Mouse (Mus musculus) layer of hippocampus, adult 8-10 months (tissue): Measurements from ENCODE around the gene Bdh2. TPM values are rescaled to one million over a fixed set of nuclear protein-coding genes. Genes with fewer than 3 reads are reported as not detected.

ENCODE experiments used
- DNase-seq, 2 experiments: peaks; one replicate each; pipeline ENCODE4 v3.0.0; 2022; ENCODE audit warnings: low spot score in 2 of 2
- total RNA-seq, 4 experiments: library from RNA; stranded (reverse); gene quantifications; 2 replicates each; pipeline ENCODE4 v1.2.4; 2022

Bdh2 gene
- total RNA-seq: 1 to 10 TPM; 4.7 to 8.7 (median 6.1) TPM

DNA sequence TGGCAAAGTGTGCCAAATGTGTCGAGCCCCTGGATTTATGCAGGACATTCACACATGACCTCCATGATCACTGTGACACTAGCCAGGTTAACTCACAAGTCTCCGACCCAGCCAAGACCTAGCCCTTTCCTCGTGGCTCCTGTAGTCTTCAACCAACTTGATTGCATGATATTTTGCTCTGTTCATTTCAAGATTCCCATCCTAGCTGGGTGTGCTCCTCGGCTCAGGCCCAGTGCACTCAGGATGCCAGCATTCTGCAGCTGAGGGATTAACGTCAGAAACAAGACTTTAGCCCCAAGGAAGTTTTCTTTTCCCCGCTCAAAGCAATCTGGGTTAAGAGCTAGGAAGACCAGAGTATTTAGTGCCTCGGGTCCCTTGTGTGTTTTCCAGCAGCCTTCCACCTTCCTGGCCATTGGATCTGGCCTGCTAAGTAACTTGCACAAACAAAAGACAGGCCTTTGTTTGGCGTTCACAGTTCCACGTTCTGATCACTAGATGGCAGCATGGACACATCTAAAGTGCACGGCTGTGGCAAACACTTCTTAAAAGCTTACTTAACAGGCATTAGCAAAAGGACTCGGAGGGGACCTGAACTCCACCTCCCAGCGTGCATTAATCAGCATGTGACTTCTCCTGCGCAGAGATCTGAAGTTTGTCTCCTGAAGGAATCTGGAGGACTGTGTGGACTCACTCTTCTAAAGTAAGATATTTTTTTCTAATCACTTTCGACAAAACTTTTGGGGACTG lies at the start of gene Bdh2:
Gene Bdh2 (plus strand): TSS at position 553 of the 747 bp plus-strand sequence.
- DNase-seq: peak; percentile 55 to 83

DNA sequence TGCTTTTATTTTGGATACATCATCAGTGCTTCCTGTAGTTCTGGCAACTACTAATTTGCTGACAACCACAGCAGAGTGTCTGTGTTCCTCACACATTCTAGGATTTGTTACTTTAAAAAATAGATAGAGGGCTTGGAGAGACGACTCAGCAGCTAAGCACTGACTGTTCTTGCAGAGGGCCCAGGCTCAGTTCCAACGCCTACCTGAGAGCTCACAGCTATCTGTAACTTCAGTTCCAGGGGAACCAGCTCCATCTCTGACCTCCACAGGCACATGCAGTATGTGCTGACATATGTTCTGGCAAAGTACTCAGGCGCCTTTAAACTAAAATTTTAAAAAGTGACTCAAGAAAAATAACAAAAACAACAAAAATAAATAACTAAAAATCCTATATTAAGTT lies 49.0 kb upstream of the Bdh2 start:
- DNase-seq: no peak

DNA sequence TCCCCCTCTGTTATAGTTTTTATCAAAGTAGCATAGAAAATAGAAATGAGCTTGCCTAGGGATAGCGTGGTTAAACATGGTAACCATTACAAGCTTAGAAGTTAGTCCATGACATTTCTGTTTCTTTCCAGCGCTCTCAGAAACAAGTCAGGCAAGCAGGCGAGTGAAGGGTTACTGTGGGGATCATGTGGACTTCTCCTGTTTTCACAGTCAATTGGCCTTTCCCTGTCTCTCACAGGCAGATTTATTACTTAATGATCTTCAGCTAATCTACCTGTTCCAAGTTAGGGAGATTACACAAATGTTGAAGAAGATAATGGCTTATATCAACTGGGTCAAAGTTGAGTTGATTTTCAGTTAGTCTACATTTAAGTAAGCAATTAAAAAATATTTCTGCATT lies 48.6 kb upstream of the Bdh2 start:
- DNase-seq: no peak

DNA sequence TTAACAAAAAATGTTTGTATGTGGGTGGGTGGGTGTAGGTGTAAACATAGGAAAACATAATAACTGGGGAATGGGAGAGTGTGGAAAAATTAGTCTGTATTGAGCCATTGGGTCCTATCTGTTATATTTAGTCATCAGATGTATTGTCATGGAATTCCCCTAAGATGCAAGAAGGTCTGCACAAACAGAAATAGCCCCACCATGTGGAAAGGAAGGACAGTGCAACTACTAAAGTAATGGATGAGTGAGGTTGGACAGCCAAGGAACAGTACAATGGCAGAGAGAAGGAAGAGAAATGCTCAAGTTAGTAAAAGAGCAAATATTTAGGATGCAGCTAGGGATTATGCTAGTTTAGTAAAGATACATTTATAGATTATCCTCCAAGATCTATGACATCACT lies 35.3 kb upstream of the Bdh2 start:
- DNase-seq: no peak

DNA sequence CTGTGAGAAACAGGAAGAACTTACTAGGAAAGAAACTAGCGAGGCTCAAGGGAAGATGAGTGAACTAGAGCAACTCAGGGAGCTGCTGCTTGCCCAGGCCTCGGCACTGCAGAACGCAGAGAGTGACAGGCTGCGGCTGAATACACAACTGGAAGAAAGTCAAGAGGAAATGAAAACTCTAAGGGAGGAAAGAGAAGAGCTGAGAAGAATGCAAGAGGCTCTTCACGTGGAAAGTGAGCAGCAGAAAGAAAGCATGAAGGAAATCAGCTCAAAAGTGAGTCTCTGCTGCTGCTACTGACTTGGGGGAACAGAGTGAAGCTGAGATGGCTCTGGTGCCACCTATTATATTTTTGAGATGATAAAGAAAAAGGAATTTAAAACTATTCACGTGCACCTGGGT lies 34.2 kb upstream of the Bdh2 start:
- no peak for DNase-seq

DNA sequence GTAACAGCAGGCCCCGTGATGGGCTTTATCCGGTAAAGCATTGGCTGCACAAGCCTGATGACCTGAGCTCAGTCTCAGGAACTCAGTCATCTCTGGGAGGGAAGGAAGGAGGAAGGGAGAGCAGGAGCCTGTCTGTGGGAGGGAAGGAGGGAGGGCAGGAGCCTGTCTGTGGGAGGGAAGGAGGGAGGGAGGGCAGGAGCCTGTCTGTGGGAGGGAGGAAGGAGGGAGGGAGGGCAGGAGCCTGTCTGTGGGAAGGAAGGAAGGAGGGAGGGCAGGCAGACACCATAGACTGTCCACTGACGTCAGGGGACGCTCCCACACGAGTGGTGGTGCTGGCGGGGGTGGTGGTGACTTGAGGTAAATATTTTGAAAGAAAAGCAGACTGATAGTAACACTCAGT lies 31.9 kb upstream of the Bdh2 start:
- DNase-seq: no peak

DNA sequence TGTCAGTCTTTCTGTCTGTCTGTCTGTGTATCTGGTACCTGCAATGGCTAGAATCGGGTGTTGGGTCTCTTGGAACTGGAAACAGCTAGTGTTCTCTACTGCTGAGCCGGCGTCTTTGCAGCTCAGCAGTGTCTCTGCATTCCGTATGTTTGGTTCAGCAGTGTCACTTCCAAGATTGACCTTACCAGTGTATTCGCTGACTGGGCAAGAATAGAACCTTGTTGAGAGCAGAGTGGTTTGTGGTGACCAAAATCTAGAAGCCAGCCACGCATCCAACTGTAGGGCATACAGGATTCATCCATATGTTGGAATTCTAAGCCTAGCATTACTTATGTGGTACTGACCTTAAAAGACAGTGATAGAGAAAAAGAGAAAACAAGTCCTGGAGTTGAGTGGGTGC lies 29.2 kb upstream of the Bdh2 start:
- DNase-seq: no peak

DNA sequence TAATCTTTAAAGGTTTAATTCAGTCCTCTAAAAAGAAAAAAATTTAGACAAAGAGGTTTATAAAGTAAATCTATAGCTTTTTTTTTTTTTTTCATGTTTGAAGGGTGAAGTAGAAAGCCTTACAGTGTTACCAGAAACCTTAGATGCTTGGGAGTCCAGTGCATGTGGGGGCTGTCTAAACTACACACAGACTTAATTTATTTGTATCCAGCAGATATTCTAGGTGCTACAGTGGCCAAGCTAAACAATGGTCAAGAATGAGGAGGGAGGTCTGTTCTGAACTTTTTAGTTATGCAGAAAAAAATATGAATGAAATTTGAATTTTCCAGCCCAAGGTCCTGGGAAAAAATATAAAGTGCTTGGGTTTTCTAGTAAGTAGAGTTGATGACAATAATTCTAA lies 26.2 kb upstream of the Bdh2 start:
- DNase-seq: no peak

DNA sequence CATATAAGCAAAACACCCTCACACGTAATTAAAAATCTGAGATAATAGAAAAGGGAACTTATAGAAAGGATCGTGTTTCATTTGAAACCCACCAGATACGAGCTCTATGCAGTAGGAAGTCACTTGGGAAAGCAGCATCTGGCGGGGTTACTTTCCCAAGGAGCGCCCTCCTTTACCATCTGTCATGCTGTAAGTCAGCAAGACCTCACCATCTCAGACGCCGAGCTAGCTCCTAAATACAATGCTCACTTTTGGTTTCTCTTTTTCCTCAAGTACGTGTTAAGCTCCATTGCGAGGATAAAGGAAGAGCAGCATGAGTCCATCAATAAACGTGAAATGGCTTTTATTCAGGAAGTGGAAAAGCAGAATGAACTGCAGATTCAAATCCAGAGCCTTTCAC lies 22.1 kb upstream of the Bdh2 start:
- DNase-seq: no peak

DNA sequence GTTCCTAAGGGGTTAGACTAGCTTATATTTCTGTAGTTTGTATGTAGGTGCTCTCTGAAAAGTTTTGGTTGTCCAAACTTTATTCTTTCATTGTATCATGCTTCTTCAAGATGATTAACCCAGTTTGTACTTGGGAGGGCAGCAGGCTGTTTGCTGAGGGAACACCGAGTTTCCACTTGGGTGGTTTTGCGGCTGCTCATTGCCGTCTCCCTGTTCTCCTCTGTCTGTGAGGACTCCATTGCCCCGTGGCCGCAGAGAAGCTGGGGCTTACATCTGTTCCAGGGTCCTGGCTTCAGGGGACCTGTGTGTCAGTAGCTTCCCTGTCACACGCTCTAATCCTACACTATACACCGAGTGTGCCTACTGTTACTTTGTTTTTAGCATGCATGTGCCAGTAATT lies 20.8 kb upstream of the Bdh2 start:
- no peak for DNase-seq

DNA sequence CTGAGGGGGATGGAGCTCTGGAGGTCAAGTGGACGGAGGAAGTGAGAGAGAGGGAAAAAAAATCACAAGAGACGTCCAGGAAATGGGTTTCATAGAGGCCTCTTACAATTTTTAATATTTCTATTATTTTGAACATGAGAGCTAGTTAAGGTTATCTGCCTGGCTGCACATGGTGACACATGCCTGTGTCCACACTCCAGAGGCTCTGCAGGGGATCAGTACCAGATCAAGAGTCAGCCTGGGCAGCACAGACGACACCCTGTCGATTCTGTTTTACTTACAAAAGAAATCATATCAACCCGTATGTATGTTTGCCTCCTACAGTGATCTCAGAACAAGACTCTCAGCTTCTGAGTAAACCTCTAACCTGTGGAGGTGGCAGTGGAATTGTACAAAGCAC lies 12.4 kb upstream of the Bdh2 start:
- no peak for DNase-seq

DNA sequence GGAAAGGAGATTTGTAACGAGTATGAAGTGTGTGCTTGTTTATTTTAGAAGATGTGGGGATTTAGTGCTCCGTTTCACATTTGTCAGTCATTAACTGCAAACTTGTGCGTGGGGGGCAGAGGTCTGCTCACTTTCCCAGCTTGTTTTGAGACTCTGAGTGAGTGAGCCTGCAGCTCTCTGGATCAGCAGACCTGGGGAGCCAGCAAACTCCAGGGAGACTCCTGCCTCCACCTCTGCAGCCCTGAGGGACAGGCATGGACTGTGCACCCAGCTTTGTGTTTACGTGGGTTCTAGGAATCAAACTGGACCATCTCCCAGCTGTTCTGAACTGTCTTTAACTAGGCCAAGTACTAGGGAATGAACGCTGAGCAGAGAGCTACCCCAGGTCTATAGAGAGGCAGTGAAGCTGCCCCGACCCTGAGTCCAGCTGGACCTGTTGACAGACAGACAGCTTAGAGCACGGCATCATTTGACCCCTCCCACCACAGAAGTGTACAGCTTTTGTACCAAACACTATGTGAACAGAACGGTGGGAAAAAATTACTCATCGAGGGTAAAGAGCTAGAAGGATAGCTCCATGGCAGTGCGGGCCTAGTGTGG lies 11.5 kb upstream of the Bdh2 start:
- no peak for DNase-seq

DNA sequence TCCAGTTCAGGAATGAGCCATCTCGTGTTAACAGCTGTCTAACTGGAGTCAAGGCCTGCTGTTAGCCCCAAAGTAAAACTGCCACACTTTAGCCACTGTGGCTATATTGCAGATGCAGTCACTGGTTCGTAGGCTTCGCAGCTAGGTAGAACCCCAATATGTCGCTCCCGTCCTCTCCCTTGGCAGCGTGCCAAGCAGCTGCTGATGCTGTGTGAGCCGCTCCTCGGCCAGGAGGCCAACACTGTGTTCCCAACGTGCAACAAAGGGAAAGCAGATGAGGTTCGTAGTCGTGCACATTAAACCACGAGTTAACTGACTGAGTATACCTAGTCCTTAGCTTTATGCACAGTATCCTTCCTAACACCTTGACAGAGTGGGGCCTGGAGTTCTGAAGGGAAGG lies 8.4 kb upstream of the Bdh2 start:
- DNase-seq: no peak

DNA sequence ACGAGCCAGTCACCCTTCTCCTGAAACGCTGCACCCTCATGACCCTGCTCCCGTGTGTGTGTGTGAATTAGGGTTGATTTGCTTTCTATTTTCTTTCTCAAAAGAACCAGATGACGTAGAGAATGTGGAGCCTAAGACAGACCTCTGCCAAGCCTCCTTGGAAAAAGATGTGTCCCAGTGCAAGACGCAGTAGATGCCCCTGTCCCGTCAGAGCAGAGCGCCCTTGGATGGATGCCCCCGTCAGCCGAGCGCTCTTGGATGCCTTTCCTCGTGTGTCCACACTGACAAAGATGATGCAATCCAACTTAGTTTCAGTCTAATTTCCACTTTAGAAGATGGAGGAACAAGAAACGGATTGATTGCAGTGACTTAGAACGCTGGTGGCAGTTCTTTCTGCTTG lies 8.0 kb upstream of the Bdh2 start:
- DNase-seq: no peak

DNA sequence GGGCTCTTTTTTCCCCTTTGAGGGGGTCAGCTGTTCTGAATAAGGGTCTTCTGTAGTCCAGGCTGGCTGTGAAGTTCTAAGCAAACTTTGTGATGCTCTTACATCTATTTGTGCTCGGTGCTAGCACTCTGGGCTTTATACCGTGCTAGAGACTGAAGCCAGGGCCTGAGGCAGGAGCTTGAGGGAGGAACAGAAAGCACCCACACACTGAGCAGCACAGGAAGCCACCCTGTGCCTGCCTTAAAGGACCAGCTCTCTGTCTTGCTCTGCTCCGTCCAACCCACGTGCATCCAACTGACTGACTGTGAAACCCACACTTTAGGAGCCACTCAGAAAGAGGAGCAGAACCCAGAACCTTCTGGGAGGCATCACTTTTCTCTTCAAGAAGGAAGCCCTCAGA lies 861 bp upstream of the Bdh2 start:
- no peak for DNase-seq

DNA sequence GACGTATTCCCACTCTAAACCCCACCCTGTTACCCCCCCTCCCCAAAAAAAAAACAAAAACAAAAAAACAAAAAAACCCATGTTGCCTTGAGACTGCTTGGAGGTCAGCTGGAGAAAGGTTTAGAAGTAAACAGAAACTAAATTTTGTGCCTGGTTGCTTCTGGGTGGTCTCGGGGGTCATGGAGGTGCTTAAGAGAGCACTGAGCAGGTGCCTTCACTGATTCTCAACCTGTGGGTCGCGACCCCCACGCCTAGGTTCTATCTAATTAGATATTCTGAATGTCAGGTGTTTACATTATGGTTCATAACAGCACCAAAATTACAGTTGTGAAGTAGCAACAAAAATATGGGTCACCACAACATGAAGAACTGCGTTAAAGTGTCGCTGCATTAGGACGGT lies 680 bp downstream of the Bdh2 start:
- DNase-seq: no peak

DNA sequence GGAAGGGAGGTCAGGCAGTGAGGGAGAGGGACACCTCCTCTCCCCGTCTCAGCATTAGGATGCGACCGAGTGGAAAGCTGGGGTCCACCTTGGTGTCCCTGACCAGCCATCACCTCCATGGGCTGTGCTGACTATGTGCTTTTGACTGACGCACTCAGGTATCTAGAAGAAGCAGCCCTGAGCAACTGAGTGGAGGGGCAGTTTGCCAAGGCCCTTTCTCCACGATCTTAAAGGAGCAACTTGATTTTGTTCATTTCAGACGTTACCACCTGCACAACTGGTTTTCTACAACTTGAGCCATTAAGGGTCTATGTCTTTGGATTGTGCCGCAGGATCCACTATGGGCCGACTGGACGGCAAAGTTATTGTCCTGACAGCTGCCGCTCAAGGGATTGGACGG lies 4.2 kb downstream of the Bdh2 start:
- DNase-seq: no peak

DNA sequence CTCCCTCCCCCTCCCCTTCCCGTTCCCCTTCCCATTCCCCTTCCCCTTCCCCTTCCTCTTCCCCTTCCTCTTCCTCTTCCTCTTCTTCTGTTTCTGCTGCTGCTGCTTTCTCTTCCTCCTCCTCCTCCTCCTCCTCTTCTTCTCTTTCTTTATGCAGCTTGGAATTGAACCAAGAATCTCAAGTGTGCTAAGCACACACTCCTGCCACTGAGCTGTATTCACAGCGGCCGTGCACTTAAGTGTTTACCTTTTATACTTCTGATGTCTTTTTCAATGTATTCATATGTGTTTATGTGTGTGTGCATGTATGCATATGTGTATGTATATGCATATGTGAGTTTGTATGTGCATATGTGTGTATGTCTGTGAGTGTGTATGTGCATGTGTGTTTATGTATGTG lies 4.8 kb downstream of the Bdh2 start:
- no peak for DNase-seq

DNA sequence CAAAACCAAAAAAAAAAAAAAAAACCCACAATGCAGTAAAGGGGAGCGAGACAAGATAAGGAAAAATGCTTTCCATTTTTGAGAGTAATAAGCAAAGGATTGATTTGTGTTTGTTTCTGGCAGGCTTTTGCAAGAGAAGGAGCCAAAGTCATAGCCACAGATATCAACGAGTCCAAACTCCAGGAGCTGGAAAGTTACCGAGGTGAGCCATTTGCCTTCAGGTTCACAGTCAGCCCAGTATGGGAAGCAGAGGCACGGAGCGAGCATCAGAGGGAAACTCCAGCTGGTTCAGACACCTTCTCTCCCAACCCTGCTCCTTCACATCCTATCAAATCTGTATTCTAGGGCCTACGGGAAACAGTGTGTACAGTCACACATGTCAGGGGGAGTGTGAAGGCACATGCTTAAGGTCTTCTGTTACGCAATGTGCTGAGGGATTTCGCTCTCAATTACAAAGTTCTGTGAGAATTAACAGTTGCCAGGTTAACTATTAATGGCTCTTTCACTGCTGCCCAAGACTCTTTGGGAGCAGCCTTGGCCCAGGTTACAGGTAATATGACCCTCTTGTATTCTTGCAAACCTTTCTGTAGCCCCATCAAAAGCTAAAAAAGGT lies 7.2 kb downstream of the Bdh2 start:
- no peak for DNase-seq

DNA sequence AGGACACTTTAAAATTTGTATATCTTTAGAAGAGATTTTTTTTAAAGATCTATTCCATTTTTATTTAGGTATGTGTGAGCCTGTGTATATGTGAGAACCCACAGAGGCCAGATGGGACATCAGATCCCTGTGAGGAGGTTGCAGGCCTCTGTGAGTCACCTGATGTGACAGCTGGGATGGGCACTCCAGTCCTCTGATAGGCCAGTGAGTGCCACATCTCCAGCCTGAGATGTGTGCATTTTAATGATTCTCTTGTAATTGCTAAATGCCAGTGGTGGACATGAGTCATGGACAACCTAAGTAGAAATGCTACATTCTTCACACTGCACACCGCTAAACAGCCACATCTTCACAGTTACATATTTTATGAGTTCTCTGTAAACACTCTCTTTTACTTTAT lies 8.1 kb downstream of the Bdh2 start:
- DNase-seq: no peak

DNA sequence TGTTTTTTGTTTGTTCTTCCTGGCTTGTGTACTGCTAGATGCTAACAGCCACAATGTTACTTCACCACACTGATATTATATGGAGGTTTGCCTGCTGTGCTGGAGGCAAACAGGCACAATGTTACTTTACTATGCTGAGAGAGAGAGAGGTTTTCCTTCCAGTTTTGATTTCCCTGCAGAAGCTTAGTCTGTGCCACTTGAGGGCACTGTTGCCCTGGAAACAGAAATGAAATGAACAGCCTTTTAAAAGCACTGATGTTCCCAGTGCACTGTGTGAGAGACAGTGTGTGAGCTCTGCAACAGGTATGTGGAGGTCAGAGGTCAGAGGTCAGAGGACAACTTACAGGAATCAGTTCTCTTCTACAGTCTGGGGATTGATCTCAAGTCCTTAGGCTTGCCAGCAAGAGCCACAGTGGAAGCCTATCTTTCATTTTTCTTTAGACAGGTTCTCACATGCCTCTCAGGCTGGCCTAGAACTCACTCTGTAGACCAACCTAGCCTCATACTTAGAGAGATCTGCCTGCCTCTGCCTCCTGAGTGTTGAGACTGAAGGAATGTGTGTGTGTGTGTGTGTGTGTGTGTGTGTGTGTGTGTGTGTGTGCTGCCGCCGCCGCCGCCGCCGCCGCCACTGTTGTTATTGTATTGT lies 9.4 kb downstream of the Bdh2 start:
- DNase-seq: peak; percentile 15 to 43

DNA sequence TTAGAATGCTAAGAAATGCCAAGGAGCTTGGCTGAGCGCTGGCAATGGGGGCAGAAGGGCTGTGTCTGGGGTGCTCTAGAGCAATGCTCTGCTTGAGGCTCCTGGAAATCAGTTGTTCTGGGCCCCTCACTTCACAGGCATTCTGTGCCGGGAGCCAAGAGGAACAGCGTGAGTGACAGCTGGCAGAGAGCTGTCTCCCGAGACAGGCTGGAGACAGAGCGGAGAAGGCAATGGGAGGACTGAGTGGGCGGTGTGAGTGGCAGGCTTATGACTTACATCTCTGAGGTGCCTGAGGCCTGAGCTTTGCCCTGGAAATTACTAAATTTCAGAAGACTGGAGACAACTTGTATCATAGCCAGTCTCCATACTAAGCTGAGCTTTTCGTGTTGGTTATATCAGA lies 12.7 kb downstream of the Bdh2 start:
- DNase-seq: peak; percentile 34 to 37

DNA sequence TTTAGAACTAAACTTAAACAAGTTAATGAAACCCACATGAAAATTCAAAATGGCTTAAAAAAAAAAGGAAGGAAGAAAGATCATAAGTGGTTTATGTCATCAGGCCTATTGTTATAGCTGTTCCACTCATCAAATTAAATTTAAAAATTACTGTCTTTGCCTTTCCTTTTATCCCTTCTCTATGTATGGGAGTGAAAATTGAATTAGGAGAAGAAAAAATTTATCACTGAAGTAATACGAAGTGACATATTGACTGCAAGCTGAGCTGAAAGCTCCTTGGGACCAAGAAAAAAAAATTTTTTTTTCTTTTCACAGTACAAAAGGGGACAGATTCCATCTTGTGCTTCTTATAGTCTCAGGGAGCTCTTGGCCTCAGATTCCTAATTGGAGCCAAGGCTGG lies 14.5 kb downstream of the Bdh2 start:
- DNase-seq: no peak
